Mouse (Mus musculus) granulocyte monocyte progenitor cell, adult 5-6 weeks (primary cell): ENCODE results near the gene Padi1. TPM values are rescaled to one million over a fixed set of nuclear protein-coding genes. Genes with fewer than 3 reads are reported as not detected.

Experiments
- ATAC-seq: replicated peaks from 2 replicates; pipeline ENCODE4 v1.8.0; 2016; ENCODE audit warnings: mild to moderate bottlenecking, moderate TSS enrichment, inconsistent platforms; ENCODE audit not compliant: poor library complexity, severe bottlenecking
- total RNA-seq, 2 experiments: library from RNA; stranded (forward) in 1 of 2; stranded (reverse) in 1 of 2; fragments of 200-712, 200-1000 nt in 1 of 2; fragments of >200 nt in 1 of 2; fragmentation: Nextera tagmentation in 1 of 2; gene quantifications; 2 replicates each; pipeline ENCODE4 v1.2.3; 2014 to 2017

The Padi1 gene
- total RNA-seq, 2 experiments from 2014 or later = not detected

GRCm38 (mm10) chr4:140788983-140789382, 56.6 kb downstream of the Padi1 start:
- ATAC-seq = peak; percentile 12; the same call in 1 of the 2 replicates

GRCm38 (mm10) chr4:140788264-140788663, 57.3 kb downstream of the Padi1 start:
- peak; percentile 22 for ATAC-seq

GRCm38 (mm10) chr4:140787414-140787813, 58.2 kb downstream of the Padi1 start:
- peak; percentile 80 for ATAC-seq

- no peak for ATAC-seq
These were observed 60.4 kb downstream of the Padi1 start for GRCm38 (mm10) chr4:140785217-140785616.

- no peak for ATAC-seq
These were observed 61.2 kb downstream of the Padi1 start for GRCm38 (mm10) chr4:140784292-140784945.

- ATAC-seq = no peak
These were observed 62.8 kb downstream of the Padi1 start for GRCm38 (mm10) chr4:140782821-140783220.

- ATAC-seq = no peak
These were observed 65.1 kb downstream of the Padi1 start for GRCm38 (mm10) chr4:140780507-140780906.

- ATAC-seq = peak; percentile 51
These were observed 65.7 kb downstream of the Padi1 start for GRCm38 (mm10) chr4:140779803-140780397.

- ATAC-seq = no peak
These were observed 69.0 kb downstream of the Padi1 start for GRCm38 (mm10) chr4:140776623-140777022.

- ATAC-seq = no peak
These were observed 69.7 kb downstream of the Padi1 start for GRCm38 (mm10) chr4:140775876-140776275.

GRCm38 (mm10) chr4:140774893-140775292, 70.7 kb downstream of the Padi1 start:
- no peak for ATAC-seq

GRCm38 (mm10) chr4:140774025-140774800, 71.4 kb downstream of the Padi1 start, which contains the start of gene Padi4:
TSS of gene Padi4 (minus strand) at chr4:140774236.
- ATAC-seq = peak; percentile 40

GRCm38 (mm10) chr4:140771091-140771490, 74.5 kb downstream of the Padi1 start:
- peak; percentile 81 for ATAC-seq

GRCm38 (mm10) chr4:140770433-140770832, 75.1 kb downstream of the Padi1 start:
- peak; percentile 59 for ATAC-seq

- no peak for ATAC-seq
These were observed 76.6 kb downstream of the Padi1 start for GRCm38 (mm10) chr4:140768973-140769372.

- no peak for ATAC-seq
These were observed 79.6 kb downstream of the Padi1 start for GRCm38 (mm10) chr4:140765936-140766335.

- ATAC-seq = peak; percentile 73
These were observed 82.4 kb downstream of the Padi1 start for GRCm38 (mm10) chr4:140763158-140763557.
